Mouse (Mus musculus) stomach, postnatal 0 days (tissue): ENCODE data around the gene C1qtnf4.

Source experiments
- CTCF ChIP-seq: IDR thresholded peaks from 2 replicates; pipeline ENCODE4 v1.5.1; 2016; ENCODE audit warnings: antibody characterized with exemption, low read depth, mild to moderate bottlenecking, moderate library complexity
- EP300 ChIP-seq: optimal IDR thresholded peaks from 2 replicates; pipeline ENCODE3; 2016; ENCODE audit warnings: antibody characterized with exemption

DNA sequence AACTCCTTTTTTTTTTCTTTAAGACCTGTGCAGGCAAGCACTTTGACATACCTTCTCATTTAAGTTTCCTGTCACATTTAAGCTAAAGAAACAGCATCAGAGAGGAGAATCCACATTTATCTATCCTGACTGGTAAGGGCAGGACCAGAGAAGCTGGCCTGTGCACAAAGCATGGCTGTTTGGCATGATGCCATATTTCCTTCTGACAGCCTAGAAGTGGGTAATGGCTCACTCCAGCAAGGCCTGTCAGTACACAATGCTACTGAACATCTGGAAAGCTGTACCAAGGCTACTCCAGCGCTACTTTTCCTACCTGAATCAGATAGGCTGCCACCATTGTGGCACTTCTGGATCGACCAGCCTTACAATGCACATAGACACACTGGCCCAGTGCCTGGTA is 28.0 kb downstream of the C1qtnf4 start:
- TF ChIP-seq CTCF, result no peak
- no peak for TF ChIP-seq EP300
